Mouse (Mus musculus) NIH3T3 (cell line): Measurements from ENCODE around the gene Klhdc8a.
A peak's percentile ranks its signal among the peaks of the same experiment; 100 is the strongest.
"Not testable (repeated sequence)": the region's sequence is repeated elsewhere in the genome, so short reads cannot be mapped to it uniquely, and the experiment has no call there.

Experiments
- DNase-seq: peaks from one replicate; pipeline ENCODE4 v3.0.0-alpha.2; 2012; ENCODE audit warnings: low read depth

Gene Klhdc8a

GRCm38 (mm10) chr1:132345514-132345913 is 47.1 kb downstream of the Klhdc8a start:
- no peak for DNase-seq

DNA sequence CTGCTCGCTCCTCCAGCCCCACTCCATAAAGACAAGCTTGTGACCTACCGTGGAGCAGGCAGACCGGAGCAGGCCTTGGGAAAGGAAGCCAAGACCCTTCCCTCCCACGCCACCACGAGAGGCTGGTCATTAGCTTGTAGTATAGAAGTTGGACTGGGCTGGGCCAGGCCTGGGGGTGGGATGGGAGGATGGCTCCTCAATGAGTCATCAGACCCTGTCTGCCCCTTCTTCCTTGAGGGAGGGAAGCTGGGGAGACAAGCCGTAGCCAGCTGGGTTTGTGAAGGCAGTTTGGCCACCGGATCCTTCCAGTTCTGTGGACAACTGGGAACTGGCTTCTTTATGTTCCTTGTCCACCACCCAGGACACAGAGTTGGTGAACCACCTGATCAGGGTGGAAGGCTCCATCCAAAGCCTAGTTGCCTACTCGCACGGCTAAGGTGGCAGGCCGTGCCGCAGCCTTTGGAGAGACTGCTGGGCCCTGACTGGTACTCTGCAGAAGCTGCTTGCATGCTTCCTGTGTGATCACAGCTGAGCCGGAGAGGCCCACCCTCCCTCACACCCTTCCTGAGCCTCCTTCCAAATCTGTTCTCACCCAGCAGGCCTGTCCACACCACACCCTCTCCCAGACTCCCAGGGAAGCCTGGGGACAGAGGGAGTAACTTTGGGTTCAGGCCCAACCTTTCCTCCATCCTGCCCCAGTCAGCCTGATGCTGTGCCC is 47.9 kb downstream of the Klhdc8a start:
- DNase-seq = peak; percentile 90

DNA sequence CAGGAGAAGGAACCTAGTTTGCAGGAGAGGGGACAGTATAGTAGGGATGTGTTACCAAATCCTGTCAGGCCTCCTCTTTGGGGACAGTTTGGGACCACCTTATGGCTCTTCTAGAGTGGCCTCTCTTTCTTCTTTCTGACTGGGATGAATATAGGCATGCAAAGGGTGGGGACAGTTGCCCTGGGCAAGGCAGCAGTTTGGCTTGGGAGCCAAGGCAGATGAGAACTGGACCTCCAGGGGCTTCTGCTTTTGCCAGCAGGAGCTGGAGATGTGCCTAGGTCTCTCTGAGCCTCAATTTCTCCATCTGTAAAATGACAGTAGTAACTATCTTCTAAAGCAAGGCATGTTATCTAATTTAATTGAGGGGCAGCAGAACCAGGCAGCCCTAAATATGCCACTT is 48.5 kb downstream of the Klhdc8a start:
- DNase-seq = peak; percentile 30

DNA sequence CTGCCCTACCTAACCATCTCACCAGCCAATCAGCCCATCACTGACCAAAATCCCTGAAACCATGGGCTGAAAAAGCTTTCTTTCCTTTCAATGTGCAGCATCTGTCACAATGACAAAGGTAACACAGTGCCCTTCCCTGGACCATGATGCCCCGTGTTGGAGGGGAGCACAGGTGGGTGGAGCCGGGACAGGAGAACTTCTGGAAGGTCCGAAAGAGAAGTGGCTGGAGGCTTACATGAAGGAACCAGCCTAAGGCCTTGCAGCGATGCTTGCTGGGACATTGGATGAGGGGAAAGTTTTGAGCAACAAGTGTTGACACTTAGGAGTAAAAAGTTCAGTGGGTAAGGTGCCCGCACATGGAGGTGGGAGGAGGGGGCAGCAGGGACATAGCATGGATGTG is 50.0 kb downstream of the Klhdc8a start:
- DNase-seq = no peak

- DNase-seq = not testable (repeated sequence)
Observed at GRCm38 (mm10) chr1:132349049-132349448, 50.6 kb downstream of the Klhdc8a start.

- not testable (repeated sequence) for DNase-seq
Observed at GRCm38 (mm10) chr1:132349601-132350000, 51.2 kb downstream of the Klhdc8a start.

DNA sequence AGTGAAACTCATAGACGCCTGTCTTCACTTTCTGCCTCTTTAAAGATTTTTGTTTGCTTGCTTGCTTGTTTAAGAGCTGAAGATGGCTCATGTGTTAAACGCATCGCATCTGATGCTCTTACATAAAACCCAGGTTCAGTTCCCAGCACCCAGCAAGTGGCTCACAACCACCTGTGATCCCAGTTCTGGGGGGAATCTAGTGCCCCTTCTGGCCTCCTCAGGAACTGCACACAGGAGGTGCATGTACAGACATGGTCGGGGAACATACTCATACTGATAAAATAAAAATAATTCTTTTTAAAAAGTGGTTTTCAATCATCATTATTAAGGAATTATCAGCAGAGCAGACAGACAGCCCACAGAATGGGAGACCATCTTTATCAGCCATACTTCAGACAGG is 52.6 kb downstream of the Klhdc8a start:
- no peak for DNase-seq

DNA sequence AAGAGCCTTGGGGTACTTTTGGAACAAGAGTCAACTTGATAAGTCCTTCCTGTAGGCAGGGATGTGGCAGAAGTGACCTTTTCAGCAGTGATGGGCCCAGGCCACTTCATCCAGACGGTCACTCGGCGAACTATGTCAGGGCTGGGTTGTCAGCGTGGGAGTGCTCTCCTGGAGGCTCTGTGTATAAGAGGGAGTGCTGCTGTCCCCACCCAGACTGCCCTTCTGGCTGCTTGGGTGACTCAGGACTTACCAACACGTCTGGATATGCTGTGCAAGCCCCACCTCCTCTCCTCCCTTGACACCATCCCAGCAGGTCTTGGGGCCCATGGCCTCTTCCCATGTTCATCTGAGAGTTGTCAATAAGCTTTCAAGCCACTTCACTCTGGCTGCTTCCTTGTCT is 55.0 kb downstream of the Klhdc8a start:
- peak; percentile 57 for DNase-seq

- DNase-seq = no peak
Observed at GRCm38 (mm10) chr1:132354234-132354633, 55.8 kb downstream of the Klhdc8a start.

- no peak for DNase-seq
Observed at GRCm38 (mm10) chr1:132355162-132355601, 56.8 kb downstream of the Klhdc8a start.

GRCm38 (mm10) chr1:132355841-132356242 is 57.4 kb downstream of the Klhdc8a start:
- DNase-seq = peak; percentile 97

DNA sequence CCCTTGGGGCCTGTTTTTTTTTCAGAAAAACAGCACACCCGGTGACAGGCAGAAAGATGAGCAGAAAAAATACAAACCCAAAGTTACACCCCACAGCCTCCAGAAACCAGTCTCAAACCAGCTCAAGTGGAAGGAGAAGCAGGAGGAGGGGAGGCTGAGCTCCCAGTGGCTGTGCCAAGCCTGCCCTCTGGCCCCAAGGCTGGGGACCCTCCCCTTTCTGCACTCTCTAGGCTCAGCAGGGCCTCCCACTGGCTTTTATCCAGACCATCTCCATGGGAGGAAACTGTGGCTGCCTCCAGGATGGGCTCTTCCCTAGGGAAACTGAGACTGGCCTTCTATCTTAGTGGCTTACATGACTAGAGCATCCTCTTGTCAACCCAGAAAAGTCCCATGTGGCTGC is 58.4 kb downstream of the Klhdc8a start:
- DNase-seq = no peak
